Mouse (Mus musculus) T-helper 1 cell (primary cell): Measurements from ENCODE around the gene Ddx39.

ENCODE experiments used
- in situ Hi-C: fragments of 300-600 bp; cut with MboI, MseI; formaldehyde crosslinking; loops from one replicate; pipeline ENCODE4 v1.15.1; 2025; ENCODE audit warnings: high pct_unique_total_duplicates

Gene Ddx39

DNA sequence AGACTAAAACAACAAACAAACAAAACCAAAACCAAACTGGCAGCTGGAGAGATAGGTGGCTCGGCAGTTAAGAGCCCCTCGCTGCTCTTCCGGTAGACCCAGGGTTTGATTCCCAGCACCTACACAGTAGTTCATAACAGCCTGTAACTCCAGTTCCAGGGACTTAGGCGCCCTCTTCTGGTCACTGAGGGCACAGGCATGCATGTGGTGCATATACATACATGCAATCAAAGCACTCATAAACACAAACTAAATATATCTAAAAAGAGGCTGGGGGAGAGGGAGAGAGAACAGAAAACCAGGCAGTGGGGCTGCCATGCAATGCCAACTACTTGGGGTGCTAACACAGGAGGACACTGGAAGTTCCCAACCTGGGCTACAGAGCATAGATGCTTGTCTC lies 22.4 kb downstream of the Ddx39 start:
- in situ Hi-C loops: no loop called here

DNA sequence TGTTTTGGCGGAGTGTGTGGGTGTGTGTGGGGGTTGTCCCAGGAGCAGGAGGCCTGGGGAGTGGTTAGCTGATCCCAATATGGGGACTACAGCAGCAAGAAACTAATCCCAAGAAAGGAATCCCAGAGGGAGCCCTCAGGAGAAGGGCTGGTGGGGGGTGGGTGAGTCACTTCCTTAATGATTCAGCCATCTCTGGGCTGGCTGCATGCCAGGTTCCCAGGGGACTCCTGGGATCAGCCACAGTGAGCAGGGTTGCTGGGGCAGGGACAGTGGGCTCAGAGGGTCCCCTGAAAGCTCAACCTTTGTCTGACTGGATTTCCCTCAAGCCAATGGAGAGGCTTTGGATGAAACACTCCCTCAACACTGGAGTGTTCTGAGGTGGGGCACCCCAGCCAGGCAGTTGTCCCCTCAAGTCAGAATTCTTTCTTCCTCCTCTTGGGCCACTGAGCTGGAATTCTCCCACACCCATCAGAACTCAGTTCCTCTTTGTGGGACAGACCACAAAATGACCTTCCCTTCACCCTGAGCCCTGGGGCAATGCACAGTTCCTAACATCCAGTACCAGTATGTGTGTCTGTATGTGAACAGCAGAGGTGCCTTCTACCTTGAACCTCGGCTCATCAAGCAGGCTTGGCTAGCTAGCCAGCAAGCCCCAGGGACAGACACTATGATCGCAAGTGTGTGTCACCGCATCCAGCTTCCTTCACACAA lies 23.0 kb downstream of the Ddx39 start:
- in situ Hi-C loops: no loop called here

DNA sequence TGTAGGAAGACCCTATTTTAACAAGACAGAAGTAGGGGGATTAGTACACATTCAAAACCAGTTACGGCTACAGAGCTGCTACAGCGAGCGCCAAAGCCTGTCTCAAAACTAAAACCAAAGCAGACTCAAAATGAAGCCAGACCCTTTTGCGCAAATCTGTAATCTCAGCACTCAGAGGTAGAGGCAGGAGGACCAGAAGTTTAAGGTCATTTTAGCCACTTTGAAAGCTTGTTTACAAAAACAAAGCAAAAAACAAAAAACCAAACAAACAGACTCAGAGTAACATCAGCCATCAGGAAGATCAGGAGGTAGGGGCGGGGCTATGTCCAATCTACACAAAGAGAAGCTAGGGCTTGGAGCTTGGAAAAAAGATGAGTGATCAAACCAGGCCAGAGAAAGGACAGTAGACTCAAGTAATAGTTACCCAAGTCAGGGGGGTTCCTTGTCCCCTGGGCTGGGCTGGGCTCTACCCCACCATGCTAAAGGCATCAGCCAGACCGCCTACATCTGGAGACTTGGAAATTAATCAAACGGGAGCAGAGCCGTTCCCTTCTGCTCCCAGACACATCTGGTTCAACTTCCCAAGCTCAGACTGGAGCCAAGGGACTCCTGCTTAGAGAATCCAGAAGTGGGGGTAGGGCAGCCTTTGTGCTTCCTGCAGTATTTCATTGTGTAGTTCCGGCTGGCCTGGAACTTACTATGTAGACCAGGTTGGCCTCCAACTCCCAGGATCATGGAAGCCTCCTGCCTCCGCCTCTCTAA lies 24.2 kb downstream of the Ddx39 start:
- in situ Hi-C loops: no loop called here

DNA sequence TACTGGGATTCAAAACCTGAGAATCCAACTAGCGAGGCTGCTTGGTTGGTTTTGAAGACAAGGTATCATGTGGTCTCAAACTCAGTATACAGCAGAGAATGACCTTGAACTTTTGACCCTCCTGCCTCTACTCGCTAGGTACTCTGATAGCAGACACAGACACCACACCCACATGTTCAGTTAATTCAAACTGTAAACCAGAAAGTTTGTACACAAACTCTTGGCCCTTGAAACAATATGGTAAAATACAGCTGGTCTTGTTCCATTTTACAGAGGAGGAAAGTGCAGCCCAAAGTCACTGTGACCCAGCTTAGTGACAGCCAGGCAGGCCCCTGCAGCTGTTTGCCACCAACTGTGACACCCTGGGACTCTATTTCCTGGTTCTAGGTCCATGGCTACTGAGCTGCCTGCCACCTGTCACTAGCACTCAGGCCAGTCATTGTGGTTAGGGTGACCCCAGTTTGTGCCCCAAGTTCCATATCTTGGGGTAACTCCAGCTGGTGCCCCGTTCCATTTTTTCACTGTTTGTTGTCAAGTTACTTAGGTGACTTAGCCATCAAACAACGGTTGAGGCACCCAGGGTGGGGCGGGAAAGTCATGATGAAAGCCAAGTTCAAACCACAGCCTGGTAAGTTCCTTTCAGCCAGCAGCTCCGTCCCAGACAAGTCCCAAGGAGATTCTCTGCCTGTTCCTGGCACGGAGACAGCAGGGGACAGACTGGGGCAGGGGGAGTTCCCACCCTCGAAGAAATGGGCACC lies 24.9 kb downstream of the Ddx39 start:
- in situ Hi-C loops: no loop called here

DNA sequence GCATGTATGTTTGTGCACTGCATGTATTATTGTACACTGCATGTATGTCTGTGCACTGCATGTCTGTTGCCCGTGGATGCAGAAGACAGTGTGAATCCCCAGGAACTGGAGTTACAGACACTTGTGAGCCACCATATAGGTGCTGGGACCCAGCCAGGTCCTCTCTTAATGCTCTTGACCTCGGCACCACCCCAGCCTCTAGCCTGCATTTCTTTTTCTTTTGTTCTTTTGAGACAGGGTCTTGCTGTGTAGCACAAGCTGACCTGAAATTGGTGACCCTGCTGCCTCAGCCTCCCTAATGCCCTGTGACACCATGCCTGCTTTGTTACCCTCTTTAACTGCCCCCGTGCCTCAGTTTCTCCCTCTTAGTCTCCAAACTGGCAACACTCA lies 25.6 kb downstream of the Ddx39 start:
- in situ Hi-C loops: no loop called here

DNA sequence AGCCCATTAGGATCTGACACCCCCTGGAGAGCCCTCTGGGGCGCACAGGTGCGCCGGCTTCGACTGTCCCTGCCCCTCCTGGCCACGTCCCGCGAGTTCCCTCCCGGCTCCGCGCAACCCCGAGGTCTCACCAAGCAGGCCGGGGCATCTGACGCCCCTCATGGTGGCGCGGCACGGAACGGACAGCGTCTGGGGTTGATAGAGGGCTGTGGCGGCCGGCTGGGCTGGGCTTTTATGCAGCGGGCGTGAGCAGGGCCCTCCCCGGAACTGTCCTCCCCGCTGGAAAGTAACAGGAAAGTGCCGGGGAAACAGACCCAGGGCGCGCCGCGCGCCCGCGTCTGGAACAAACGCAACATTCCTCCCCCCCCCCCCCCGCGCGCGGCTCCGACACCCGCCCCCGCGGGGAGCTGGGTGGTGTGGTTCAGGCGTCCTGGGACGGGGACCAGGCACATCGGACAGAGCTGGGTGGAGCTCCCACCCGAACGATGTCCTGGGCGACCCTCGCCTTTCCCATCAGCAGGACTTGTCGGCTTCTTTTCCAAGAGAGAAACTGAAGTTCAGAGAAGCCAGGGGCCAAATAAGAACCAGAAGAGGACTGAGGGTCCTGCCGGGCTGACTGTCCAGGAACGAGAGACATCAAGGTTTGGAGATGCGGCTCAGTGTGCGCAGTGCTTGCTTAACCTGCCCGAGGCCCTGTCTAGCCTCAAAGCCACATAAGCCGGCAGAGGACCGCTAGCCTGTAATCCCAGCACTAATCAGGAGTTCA lies 26.2 kb downstream of the Ddx39 start, which contains the start of gene Adgre5:
Gene Adgre5, minus strand, starts transcription at position 351 of the 766 bp plus-strand sequence.
- in situ Hi-C loops: no loop called here

DNA sequence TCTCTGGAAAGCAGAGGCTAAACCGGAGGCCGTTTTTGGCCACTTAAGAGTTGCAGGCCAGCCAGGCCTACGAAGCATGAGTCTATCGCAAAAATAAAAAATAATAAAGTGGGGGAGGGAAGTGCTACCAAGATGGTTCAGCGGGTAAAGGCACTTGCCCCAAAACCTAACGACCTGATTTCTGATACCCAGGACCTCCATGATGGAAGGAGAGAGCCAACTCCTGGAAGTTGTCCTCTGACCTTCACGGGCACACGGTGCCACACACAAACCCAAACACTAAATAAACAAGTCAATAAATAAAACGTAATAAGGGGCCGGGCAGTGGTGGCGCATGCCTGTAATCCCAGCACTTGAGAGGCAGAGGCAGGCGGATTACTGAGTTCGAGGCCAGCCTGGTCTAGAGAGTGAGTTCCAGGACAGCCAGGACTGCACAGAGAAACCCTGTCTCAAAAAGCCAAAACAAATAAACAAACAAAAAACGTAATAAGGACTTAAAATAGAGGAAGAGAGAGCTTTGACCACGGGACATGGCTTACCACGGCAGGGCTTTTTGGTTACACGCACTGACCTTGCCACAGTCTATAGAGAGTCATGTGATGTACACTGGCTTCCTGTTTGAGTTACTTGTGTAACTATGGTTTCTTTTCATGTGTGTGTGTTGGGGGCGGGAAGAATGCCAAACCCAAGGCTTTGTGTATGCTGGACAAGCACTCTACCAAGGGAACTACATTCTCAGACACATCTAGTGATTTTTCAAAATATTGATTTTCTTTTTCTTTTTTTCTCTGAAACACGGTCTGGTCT lies 27.1 kb downstream of the Ddx39 start:
- in situ Hi-C loops: no loop called here

DNA sequence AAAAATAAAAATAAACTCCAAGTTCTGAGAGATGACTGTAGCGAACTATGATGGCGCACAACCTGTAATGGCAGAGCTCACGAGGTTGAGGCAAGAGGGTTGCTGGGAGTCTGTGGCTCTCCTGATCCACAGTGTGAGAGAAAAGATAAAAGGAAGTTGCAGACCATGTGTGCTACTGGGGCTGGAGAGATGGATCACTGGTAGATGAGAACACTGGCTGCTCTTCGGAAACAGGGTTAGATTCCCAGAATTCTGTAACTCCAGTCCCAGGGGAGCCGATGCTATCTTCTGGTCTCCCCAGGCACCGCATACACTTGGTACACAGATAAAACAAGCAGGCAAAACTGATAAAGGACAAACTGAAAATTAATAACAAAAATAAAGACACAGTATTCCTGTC lies 28.0 kb downstream of the Ddx39 start:
- in situ Hi-C loops: no loop called here

DNA sequence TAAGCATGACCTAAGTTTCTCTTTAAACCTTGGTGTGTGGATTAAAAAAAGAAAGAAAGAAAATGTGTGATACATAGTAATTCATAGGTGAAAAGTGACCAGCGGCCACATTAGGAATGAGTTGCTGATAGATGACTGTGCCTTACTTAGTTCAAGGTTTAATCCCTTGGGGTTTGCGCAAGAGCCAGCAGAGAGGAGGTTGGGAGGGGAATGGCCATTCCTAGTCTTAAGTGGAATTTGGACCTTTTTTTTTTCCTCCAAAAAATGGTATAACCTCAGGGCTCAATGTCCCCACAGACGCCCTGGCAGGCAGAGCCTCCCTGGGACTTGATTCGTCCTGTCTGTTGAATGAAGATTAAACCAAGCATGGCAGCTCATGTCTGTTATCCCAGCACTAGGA lies 29.1 kb downstream of the Ddx39 start:
- in situ Hi-C loops: no loop called here

DNA sequence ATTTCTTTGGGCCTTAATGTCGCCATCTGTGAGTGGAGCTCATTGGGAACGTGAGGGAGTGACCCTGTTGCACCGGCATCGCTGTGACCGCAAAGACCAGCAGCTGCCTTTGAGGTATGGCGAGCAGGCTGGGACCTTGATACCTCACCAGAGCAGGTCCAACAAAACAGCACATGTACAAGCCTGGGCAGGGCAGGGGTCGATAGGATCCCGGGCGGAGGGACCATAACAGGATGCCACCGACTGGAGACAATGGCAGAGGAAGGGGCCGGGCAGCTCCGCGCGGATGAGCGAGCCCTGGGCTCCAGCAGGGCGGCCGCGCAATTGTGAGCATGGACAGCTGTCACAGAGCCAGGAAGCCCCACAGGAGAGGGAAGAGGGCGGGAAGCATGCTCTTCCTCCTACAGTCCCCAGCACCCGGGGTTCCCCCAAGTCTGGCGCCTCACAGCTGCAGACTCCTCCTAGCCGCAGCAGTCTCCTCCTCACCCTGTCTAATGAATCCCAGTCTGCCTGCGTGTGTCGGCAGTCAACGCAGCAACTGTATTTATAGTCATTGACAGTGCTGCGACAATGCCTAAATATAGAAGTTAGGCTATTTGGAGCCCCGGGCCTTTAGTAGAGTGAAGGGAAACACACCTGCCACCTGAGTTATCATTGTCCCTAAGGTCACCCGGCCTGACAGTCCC lies 32.8 kb downstream of the Ddx39 start:
- in situ Hi-C loops: no loop called here

DNA sequence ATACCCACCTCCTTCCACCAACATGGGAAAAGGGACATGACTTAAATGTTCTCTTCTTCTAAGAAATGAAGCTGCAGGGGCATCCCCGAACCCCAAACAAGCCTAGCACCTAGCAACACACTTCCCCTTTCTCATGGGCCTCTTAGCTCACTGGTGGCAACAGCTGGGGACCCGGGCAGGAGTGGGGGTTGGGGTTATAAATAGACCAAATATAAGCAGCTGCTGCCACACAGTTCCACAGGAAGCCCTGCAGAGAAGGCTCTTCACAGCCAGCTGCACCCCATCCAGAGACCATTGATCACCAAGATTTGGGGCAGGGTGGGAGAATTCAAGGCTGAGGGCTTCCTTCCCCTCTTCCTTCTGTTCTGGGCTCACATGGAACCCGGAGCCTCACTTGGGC lies 33.7 kb downstream of the Ddx39 start:
- in situ Hi-C loops: no loop called here

DNA sequence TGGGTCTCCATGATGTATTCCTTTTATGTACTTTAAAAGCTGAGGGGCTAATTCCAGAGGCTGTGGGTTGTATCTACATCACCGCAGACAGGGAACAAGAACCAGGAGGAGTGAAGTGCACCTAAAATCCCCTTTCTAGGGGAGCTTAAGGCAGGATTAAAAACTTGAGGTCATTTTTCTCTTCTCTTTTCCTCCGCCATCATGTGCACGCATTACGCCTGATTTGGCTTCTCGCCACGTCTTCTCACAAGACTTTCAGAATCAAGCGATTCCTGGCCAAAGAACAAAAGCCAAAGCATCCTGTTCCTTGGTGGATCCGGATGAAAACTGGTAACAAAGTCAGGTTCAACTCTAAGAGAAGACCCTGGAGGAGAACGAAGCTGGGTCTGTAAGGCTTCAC lies 34.3 kb downstream of the Ddx39 start:
- in situ Hi-C loops: no loop called here

DNA sequence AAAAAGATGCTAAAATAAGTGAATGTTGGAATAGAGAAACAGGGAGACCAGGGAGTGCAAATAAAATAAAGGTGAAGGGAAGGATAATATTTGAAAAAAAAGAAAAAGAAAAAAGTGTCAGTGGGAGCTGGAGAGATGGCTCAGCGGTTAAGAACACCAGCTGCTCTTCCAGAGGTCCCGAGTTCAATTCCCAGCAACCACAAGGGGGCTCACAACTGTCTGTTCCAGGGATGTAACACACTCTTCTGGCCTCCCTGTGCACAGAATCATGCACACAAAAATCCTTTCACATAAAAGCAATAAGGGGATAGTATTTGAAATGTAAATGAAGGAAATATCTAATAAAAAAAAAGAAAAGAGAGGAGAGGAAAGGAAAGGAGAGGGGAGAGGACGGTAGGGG lies 39.2 kb downstream of the Ddx39 start:
- in situ Hi-C loops: no loop called here

DNA sequence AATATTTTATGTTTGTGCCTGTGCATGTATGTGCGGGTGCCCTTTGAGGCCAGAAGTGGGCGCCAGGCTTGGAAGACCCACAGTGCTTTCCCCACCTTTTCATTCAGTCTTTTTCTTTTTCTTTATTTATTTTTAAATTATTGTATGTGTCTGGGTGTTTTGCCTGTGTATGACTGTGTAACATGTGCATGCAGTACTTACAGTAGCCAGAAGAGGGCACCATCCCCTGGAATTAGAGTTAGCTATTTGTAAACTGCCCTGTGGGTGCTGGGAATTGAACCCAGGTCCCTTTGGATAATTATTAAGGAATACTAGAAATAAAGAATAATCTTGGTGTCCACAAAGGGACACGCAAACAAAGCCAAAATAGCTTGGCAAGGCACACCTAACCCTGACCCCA lies 41.3 kb downstream of the Ddx39 start:
- in situ Hi-C loops: no loop called here

DNA sequence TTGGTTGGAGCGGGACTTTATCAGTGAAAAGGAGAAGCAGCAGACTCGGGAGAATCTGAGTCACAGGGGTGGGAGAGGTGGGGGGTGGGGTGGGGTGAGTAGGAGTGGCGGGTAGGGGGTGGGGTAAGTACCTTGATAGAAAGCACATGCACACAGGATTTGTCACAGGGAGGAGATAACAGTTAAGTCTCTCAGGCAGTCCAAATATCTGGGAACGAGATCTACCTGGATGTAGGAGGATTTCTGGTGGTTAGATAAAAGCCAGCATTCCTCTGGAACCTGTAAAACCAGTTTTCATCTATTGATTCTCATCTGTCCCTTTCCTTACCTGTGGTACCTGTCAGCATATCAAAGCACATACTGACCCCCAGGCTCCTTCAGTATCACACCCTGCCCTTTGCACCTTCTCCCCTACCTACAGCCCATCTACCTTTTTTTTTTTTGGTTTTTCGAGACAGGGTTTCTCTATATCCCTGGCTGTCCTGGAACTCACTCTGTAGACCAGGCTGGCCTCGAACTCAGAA lies 42.2 kb downstream of the Ddx39 start:
- in situ Hi-C loops: no loop called here

DNA sequence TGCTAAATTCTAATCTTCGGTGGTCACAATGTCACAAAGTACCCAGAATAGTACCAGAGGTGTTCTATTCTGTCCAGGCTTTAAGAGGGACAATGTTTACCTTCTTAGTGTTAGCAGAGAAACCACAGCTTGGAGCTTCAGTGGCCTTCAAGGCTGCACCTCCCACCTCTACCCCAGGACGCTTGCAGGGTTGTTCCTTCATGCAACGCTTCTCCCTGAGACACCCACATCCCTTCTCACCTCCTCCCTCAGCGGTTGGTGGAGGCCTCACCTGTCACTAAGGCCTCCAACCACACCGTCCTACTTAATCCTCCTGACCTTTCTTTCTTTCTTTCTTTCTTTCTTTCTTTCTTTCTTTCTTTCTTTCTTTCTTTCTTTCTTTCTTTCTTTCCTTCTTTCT lies 43.3 kb downstream of the Ddx39 start:
- in situ Hi-C loops: no loop called here

DNA sequence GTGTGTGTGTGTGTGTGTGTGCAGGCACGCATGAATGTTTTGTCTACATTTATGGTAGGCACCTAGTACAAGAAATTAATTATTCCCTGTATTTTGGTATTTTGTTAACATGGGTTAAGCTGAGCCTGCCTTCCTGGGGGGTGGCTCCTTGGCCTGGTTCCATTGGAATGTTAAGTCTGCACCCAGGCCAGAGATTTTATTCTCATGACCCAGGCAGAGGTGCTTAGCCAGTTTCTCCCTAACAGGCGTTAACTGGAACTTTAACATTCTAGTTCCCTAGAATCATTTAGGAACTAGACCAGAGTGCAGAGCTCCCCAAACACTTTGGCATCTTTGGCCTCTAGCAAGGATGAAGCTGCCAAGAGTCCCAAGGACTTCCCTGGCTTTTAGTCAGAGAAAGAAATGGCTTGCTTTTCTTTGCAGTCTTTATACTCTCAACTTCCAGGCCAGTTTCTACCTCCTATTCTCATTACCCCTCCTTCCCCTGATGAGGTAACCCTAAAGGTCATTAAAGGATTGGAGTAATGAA lies 44.3 kb downstream of the Ddx39 start:
- in situ Hi-C loops: no loop called here

DNA sequence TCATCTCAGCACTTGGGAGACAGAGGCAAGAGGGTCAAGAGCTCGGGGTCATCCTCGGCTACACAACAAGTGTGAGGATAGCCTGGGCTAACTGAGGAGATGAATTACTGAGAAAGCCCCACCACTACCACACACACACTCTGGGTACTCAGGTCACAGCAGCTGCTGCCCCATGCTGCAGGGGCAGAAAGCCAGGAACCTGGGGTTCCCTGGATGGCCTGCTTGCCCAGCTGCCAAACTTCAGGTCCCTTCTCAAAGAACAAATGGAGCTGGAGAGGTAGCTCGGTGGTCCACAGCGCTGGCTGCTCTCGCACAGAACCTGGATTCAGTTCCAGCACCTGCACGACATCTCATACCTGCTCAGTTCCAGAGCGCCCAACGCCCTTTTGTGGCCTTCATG lies 49.1 kb downstream of the Ddx39 start:
- in situ Hi-C loops: no loop called here

DNA sequence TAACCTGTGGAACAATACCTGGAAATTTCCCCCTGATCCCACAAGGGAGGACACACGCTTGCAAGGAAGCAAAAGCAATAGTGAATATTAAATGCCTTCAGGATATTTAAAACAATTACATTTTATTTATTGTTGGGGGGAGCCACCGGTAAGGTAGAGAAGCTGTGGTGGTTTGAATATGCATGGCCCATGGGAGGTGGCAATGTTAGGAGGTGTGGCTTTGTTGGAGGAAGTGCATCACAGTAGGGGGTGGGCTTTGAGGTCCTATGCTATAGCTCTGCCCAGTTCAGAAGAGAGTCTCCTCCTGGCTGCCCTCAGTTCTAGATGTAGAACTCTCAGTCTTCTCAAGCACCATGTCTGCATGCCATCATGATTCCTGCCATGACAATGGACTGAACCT lies 49.7 kb downstream of the Ddx39 start:
- in situ Hi-C loops: no loop called here

DNA sequence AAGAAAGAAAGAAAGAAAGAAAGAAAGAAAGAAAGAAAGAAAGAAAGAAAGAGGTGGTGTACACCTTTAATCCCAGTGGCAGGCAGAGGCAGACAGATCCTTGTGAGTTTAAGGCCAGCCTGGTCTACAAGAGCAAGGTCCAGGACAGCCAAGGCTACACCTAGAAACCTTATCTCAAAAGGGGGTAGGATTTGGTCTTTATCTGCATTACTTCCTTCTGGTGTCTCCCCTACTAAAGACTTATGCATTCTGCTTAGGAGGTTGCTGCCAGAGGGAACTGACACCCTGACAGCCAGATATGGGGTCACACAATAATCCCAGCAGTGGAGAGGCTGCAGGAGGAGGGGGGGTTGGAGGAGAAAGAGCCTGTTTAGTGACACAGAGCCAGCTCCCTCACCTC lies 50.7 kb downstream of the Ddx39 start:
- in situ Hi-C loops: no loop called here
